Comparison of ENCODE assay signal across 8 mouse cellular contexts in the genomic region with DNA sequence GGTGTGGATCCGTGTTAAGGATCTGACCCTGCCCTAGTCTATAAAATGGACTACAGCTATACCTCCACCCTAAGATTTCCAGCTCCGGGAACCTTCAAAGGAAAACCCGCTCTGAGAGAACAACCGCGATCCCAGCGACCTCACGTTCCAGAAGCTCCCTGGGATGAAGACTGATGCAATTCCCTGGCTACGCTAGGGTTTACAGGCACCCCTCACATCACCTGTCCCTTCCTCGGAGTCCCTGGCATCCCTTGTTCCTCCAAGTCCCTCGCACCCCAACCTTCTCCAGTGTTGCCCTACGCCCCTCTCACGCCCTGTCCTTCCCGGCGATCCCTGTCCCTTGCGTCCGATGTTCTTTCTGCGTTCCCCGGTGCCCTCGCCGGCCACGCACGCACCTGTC. TPM values are rescaled to one million over a fixed set of nuclear protein-coding genes. Genes with fewer than 3 reads are reported as not detected.
DNase-seq lines count a peak whose midpoint lies in the region; ATAC-seq and TF ChIP-seq lines count a peak whose summit lies in the region.

No protein-coding gene starts in this region.

- H3K9ac ChIP-seq in heart, embryonic 11.5 days (ENCODE audit: low read depth, low read length) = peak overlapping the region; percentile 96
- peak overlapping the region; percentile 76 for H3K9ac ChIP-seq in ES-Bruce4 (ENCODE audit: low read depth, poor library complexity, severe bottlenecking)
- peak overlapping the region; percentile 77 for H3K9ac ChIP-seq in liver, embryonic 15.5 days

- peaks cover 21% of the 10 kb centered on the region for H3K36me3 ChIP-seq in heart, embryonic 11.5 days (ENCODE audit: control insufficient read depth, insufficient read depth, low read length)
- H3K36me3 ChIP-seq in ES-Bruce4 (ENCODE audit: control insufficient read depth, insufficient read depth, low read length, poor library complexity, severe bottlenecking) = peaks cover 25% of the 10 kb centered on the region
- peaks cover 32% of the 10 kb centered on the region for H3K36me3 ChIP-seq in forebrain, embryonic 10.5 days (replicated peaks)
- peaks cover 32% of the 10 kb centered on the region for H3K36me3 ChIP-seq in liver, embryonic 15.5 days (replicated peaks)

- no peak for TF ChIP-seq EP300 in ES-Bruce4 (IDR thresholded peaks at IDR 0.05; ENCODE audit: insufficient read depth, low read depth, low read length)

- ATAC-seq in heart, embryonic 11.5 days (replicated peaks; ENCODE audit: insufficient number of reproducible peaks, low FRiP score, low TSS enrichment) = peak; percentile 6; the same call in 1 of the 2 replicates
- ATAC-seq in liver, embryonic 15.5 days (ENCODE audit: insufficient read depth) = 0 out of 2 replicates have a peak, but pooled peaks have one; percentile 3

- no peaks in the 10 kb centered on the region for H3K27me3 ChIP-seq in heart, embryonic 11.5 days (ENCODE audit: control insufficient read depth, insufficient read depth, low read length)
- no peaks in the 10 kb centered on the region for H3K27me3 ChIP-seq in ES-Bruce4 (ENCODE audit: control insufficient read depth, insufficient read depth, low read length, poor library complexity, severe bottlenecking)
- no peaks in the 10 kb centered on the region for H3K27me3 ChIP-seq in forebrain, embryonic 10.5 days (ENCODE audit: poor library complexity, severe bottlenecking)
- no peaks in the 10 kb centered on the region; the same call in 1 of the 2 replicates for H3K27me3 ChIP-seq in liver, embryonic 15.5 days

- no peak for TF ChIP-seq POLR2A in ES-Bruce4 (IDR thresholded peaks at IDR 0.05; ENCODE audit: insufficient read depth, low read length)

- H3K9me3 ChIP-seq in heart, embryonic 11.5 days (replicated peaks; ENCODE audit: control insufficient read depth, low read length) = no peaks in the 10 kb centered on the region
- H3K9me3 ChIP-seq in ES-Bruce4 (replicated peaks; ENCODE audit: control insufficient read depth, insufficient read depth, low read length, poor library complexity, severe bottlenecking) = no peaks in the 10 kb centered on the region
- H3K9me3 ChIP-seq in forebrain, embryonic 10.5 days = no peaks in the 10 kb centered on the region
- H3K9me3 ChIP-seq in liver, embryonic 15.5 days (replicated peaks) = no peaks in the 10 kb centered on the region

- H3K4me2 ChIP-seq in heart, embryonic 11.5 days = peak overlapping the region; percentile 95
- H3K4me2 ChIP-seq in liver, embryonic 15.5 days = peak overlapping the region; percentile 98

- no peak for DNase-seq in heart, postnatal 4 days
- DNase-seq in forebrain, embryonic 10.5 days (ENCODE audit: extremely low spot score, low spot score) = no peak
- DNase-seq in adrenal gland, postnatal 4 days (ENCODE audit: low spot score in 2 of 2) = no peak
- DNase-seq in frontal cortex, postnatal 25 days (ENCODE audit: low spot score in 2 of 2) = no peak
- no peak for DNase-seq in Muller cell, postnatal 12 days (ENCODE audit: inconsistent ontology term)

- WGBS in heart, embryonic 11.5 days (ENCODE audit: insufficient replicate concordance) = under 1% methylated on average over 22 of the region's 22 CpGs
- under 1% methylated on average over 22 of the region's 22 CpGs for WGBS in forebrain, embryonic 10.5 days
- WGBS in liver, embryonic 15.5 days (ENCODE audit: insufficient replicate concordance) = under 1% methylated on average over 22 of the region's 22 CpGs

- no peak for TF ChIP-seq CTCF in ES-Bruce4 (IDR thresholded peaks at IDR 0.05; ENCODE audit: low read depth, low read length)

- peak overlapping the region; percentile 76 for H3K27ac ChIP-seq in heart, embryonic 11.5 days (ENCODE audit: low read depth, low read length)
- H3K27ac ChIP-seq in ES-Bruce4 (ENCODE audit: insufficient read depth, low read length) = no peak overlapping the region
- H3K27ac ChIP-seq in forebrain, embryonic 10.5 days = peak overlapping the region; percentile 90
- peak overlapping the region; percentile 78 for H3K27ac ChIP-seq in liver, embryonic 15.5 days (replicated peaks)

- H3K4me1 ChIP-seq in heart, embryonic 11.5 days (ENCODE audit: control insufficient read depth, insufficient read depth, low read length) = peaks cover 11% of the 10 kb centered on the region
- no peaks in the 10 kb centered on the region for H3K4me1 ChIP-seq in ES-Bruce4 (ENCODE audit: control insufficient read depth, insufficient read depth, low read length)
- H3K4me1 ChIP-seq in forebrain, embryonic 10.5 days = peaks cover 27% of the 10 kb centered on the region
- peaks cover 27% of the 10 kb centered on the region for H3K4me1 ChIP-seq in liver, embryonic 15.5 days (replicated peaks)

- peak overlapping the region; percentile 96 for H3K4me3 ChIP-seq in heart, embryonic 11.5 days (ENCODE audit: low read depth, low read length)
- peak overlapping the region; percentile 90 for H3K4me3 ChIP-seq in ES-Bruce4 (ENCODE audit: low read depth, low read length)
- peak overlapping the region; percentile 92 for H3K4me3 ChIP-seq in forebrain, embryonic 10.5 days
- peak overlapping the region; percentile 82 for H3K4me3 ChIP-seq in liver, embryonic 15.5 days (replicated peaks)

RNA-seq across cellular contexts. Expression of a gene that starts 0.5 kb away (rescaled TPM):
- polyA plus RNA-seq in heart, embryonic 11.5 days (2014; fragmentation: Nextera tagmentation; extraction: Ambion mirVana) = 10.7 and 11.1 TPM in 2 replicates
- total RNA-seq in heart, postnatal 4 days (2021) = 10 to 100 TPM; 15.5 to 18.7 TPM
- polyA plus RNA-seq in ES-Bruce4 (2011; ENCODE audit: insufficient read depth, insufficient read length, low read depth, missing spikeins) = 26.1 and 26.8 TPM in 2 replicates
- polyA plus RNA-seq in forebrain, embryonic 10.5 days (2016; fragmentation: Nextera tagmentation; extraction: Ambion mirVana) = 22.9 and 24.6 TPM in 2 replicates
- polyA plus RNA-seq in liver, embryonic 15.5 days (2015; fragmentation: Nextera tagmentation; extraction: Ambion mirVana) = 5.9 and 6.6 TPM in 2 replicates
- total RNA-seq in adrenal gland, postnatal 4 days (2021) = 10 to 100 TPM; 22.7 to 23.5 TPM

RNA-seq across cellular contexts. Expression of a gene that starts 41.2 kb away (rescaled TPM):
- 10.6 and 12.7 TPM in 2 replicates for polyA plus RNA-seq in heart, embryonic 11.5 days (2014; fragmentation: Nextera tagmentation; extraction: Ambion mirVana)
- total RNA-seq in heart, postnatal 4 days (2021) = 10 to 100 TPM; 38.3 to 39.1 TPM
- polyA plus RNA-seq in ES-Bruce4 (2011; ENCODE audit: insufficient read depth, insufficient read length, low read depth, missing spikeins) = 1.8 and 6.1 TPM in 2 replicates
- 10.1 and 11.5 TPM in 2 replicates for polyA plus RNA-seq in forebrain, embryonic 10.5 days (2016; fragmentation: Nextera tagmentation; extraction: Ambion mirVana)
- 3.9 and 4.7 TPM in 2 replicates for polyA plus RNA-seq in liver, embryonic 15.5 days (2015; fragmentation: Nextera tagmentation; extraction: Ambion mirVana)
- 10 to 100 TPM; 30.3 to 31.5 TPM for total RNA-seq in adrenal gland, postnatal 4 days (2021)

RNA-seq across cellular contexts. Expression of a gene that starts 52.7 kb away (rescaled TPM):
- polyA plus RNA-seq in heart, embryonic 11.5 days (2014; fragmentation: Nextera tagmentation; extraction: Ambion mirVana) = 0.18 and 0.31 TPM in 2 replicates
- total RNA-seq in heart, postnatal 4 days (2021) = 1 to 10 TPM; 1.9 to 2.5 TPM
- 0.41 and 0.64 TPM in 2 replicates for polyA plus RNA-seq in ES-Bruce4 (2011; ENCODE audit: insufficient read depth, insufficient read length, low read depth, missing spikeins)
- polyA plus RNA-seq in forebrain, embryonic 10.5 days (2016; fragmentation: Nextera tagmentation; extraction: Ambion mirVana) = 0.16 and 0.26 TPM in 2 replicates
- not detected in 2 replicates for polyA plus RNA-seq in liver, embryonic 15.5 days (2015; fragmentation: Nextera tagmentation; extraction: Ambion mirVana)
- 1 to 10 TPM; 1.4 to 2.1 TPM for total RNA-seq in adrenal gland, postnatal 4 days (2021)
